Mouse (Mus musculus) midbrain, embryonic 11.5 days (tissue): Measurements from ENCODE around the gene Fbxo4. TPM values are rescaled to one million over a fixed set of nuclear protein-coding genes. Genes with fewer than 3 reads are reported as not detected.

Source experiments
- ATAC-seq: fragments of 200-750 bp; cut with Nextera tagmentation; 2 replicates; pipeline ENCODE4 v1.8.0; 2017; ENCODE audit warnings: moderate TSS enrichment, moderate library complexity; ENCODE audit not compliant: low FRiP score
- DNase-seq: peaks from one replicate; pipeline ENCODE4 v3.0.0; 2015; ENCODE audit warnings: low spot score; ENCODE audit errors: missing footprints
- H3K27ac ChIP-seq: fragments of 300-500 bp; sonication (generic); 2 replicates; pipeline ENCODE4 v1.5.1; 2014; ENCODE audit warnings: low read depth, low read length
- H3K27me3 ChIP-seq: fragments of 300-500 bp; sonication (generic); 2 replicates; pipeline ENCODE4 v1.6.1; 2014; ENCODE audit warnings: mild to moderate bottlenecking, low read length, moderate library complexity, mixed read lengths; ENCODE audit not compliant: control insufficient read depth, insufficient read depth
- H3K36me3 ChIP-seq: fragments of 300-500 bp; sonication (generic); 2 replicates; pipeline ENCODE4 v1.6.1; 2014; ENCODE audit warnings: mild to moderate bottlenecking, low read length, moderate library complexity, mixed read lengths; ENCODE audit not compliant: control insufficient read depth, insufficient read depth
- H3K4me1 ChIP-seq: fragments of 300-500 bp; sonication (generic); 2 replicates; pipeline ENCODE4 v1.6.1; 2014; ENCODE audit warnings: low read length; ENCODE audit not compliant: control insufficient read depth, insufficient read depth
- H3K4me2 ChIP-seq: fragments of 300-500 bp; sonication (generic); 2 replicates; pipeline ENCODE4 v1.6.1; 2014; ENCODE audit warnings: mild to moderate bottlenecking, moderate library complexity
- H3K4me3 ChIP-seq: fragments of 300-500 bp; sonication (generic); 2 replicates; pipeline ENCODE4 v1.5.1; 2014; ENCODE audit warnings: low read depth, low read length
- H3K9ac ChIP-seq: fragments of 300-500 bp; sonication (generic); 2 replicates; pipeline ENCODE4 v1.6.1; 2014; ENCODE audit warnings: low read length
- H3K9me3 ChIP-seq: fragments of 300-500 bp; sonication (generic); 2 replicates; pipeline ENCODE4 v1.6.1; 2016; ENCODE audit warnings: low read length; ENCODE audit not compliant: control insufficient read depth
- WGBS: fragments of 180-500 bp; shearing (Covaris S2); extraction: QIAGEN DNeasy Blood & Tissue Kit; methylation state at CpG from one replicate; pipeline ENCODE4 v1.1.7; 2014; 5-methylcytosine and 5-hydroxymethylcytosine counted together
- polyA plus RNA-seq: library from polyadenylated mRNA; unstranded; fragments of >200 nt; fragmentation: Nextera tagmentation; extraction: Ambion mirVana; gene quantifications from 2 replicates; pipeline ENCODE4 v1.2.1, GENCODE M21; 2014

Gene Fbxo4
- polyA plus RNA-seq, 1 experiment from 2014 or later, result 5.6 TPM

DNA sequence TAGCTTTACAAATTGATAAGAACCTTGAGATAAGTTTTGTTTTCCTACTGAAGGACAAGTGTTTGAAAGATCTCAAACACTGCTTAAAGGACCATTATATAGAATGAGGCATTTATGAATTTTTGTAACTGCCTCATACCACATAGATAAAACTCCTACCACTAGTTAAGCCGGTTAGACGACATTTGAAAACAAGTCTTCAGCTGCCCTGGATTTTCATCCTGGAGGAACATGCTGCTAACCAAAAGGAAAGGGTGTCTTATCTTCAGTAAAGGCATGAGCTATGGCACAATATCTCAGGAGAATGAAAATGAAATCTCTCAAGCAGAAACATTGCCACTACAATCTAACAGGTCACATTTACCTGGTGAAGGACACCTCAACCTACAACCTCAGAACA, 44.4 kb upstream of the Fbxo4 start:
- DNase-seq (no peak), ATAC-seq (no peak)
- Histone ChIP-seq H3K36me3 (no peaks in the 10 kb centered on the region), H3K27me3 (peaks cover 3% of the 10 kb centered on the region), H3K9ac (no peak overlapping the region), H3K9me3 (no peaks in the 10 kb centered on the region), H3K4me1 (peaks cover 5% of the 10 kb centered on the region), H3K4me2 (no peak overlapping the region), H3K4me3 (no peak overlapping the region), H3K27ac (no peak overlapping the region)
- 96% methylated on average over 2 of the region's 2 CpGs for WGBS

DNA sequence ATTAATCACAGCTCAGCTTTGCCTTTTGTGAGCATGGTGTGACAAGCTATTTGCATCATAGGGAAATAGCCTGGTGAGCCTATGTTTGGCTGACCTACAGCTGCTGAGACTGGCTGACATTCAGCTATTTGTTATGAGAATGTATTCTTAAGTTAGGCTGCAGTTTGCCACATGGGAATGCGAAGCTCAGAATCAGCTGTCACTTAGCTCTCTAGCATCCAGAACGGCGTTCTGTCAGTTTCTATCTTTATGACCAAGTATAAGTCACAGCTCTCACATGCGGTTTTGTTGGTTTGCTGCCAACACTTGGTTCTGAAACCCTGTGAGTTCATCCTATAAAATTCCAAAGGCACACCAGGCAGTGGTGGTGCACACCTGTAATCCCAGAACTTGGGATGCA, 41.3 kb upstream of the Fbxo4 start:
- DNase-seq, result no peak
- WGBS, result 84% methylated on average over 4 of the region's 4 CpGs
- ATAC-seq, result no peak

DNA sequence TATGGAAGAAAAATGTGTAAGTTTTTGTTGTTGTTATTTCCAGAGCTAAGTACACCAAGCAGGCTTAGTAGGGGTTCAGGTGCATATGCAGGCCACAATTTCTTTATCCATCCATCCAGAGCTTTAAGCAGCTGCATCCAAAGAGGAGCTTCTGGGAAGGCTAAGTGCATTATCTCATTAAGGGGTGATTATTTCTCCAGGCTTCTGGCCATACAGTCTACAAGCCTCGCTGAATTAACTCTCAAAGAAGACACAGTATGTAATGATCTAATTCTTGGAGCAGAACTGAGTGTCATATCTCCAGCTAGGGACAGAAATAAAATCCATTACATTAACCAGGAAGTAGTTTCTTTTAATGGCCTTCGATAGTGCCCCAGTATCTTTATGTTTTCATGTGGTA, 34.5 kb upstream of the Fbxo4 start:
- Histone ChIP-seq H3K36me3 (no peaks in the 10 kb centered on the region), H3K9me3 (no peaks in the 10 kb centered on the region), H3K4me2 (no peak overlapping the region), H3K4me3 (no peak overlapping the region), H3K27me3 (no peaks in the 10 kb centered on the region), H3K27ac (no peak overlapping the region), H3K4me1 (no peaks in the 10 kb centered on the region), H3K9ac (no peak overlapping the region)
- WGBS, result 75% methylated on average over 2 of the region's 2 CpGs
- no peak for ATAC-seq
- DNase-seq, result no peak

More for the DNA sequence above, 41.3 kb upstream of the Fbxo4 start:
- H3K4me2 ChIP-seq, result no peak overlapping the region
- H3K36me3 ChIP-seq, result no peaks in the 10 kb centered on the region
- H3K27ac ChIP-seq, result no peak overlapping the region
- no peaks in the 10 kb centered on the region for H3K9me3 ChIP-seq
- H3K9ac ChIP-seq, result no peak overlapping the region
- peaks cover 3% of the 10 kb centered on the region for H3K27me3 ChIP-seq
- H3K4me3 ChIP-seq, result no peak overlapping the region
- H3K4me1 ChIP-seq, result peaks cover 2% of the 10 kb centered on the region; the same call in 1 of the 2 replicates

DNA sequence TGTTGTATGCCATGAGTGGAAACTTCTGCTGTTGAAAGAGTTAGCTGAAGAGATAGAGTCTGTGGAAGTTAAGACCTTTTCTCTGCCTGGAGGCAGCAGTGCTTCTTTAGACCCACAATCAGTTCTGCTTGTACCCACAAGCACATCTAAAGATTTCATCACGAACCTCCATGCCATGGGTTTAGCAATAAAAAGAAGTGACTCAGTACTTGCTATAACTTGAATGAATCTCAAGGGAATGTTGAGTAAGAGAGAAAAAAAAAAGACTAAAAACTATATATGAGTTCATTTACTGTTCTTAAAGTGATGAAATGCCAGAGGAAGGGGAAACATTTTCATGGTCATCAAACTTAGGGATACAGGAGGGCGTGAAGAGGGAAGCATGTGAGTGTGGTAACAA, 21.2 kb upstream of the Fbxo4 start:
- H3K27ac ChIP-seq, result no peak overlapping the region
- no peaks in the 10 kb centered on the region for H3K27me3 ChIP-seq
- no peak for DNase-seq
- no peak overlapping the region for H3K4me3 ChIP-seq
- H3K9ac ChIP-seq, result no peak overlapping the region
- H3K4me2 ChIP-seq, result no peak overlapping the region
- no peaks in the 10 kb centered on the region for H3K36me3 ChIP-seq
- no peaks in the 10 kb centered on the region for H3K9me3 ChIP-seq
- no peaks in the 10 kb centered on the region; the same call in 1 of the 2 replicates for H3K4me1 ChIP-seq
- no peak for ATAC-seq
- WGBS, result 87% methylated on average over 2 of the region's 2 CpGs

DNA sequence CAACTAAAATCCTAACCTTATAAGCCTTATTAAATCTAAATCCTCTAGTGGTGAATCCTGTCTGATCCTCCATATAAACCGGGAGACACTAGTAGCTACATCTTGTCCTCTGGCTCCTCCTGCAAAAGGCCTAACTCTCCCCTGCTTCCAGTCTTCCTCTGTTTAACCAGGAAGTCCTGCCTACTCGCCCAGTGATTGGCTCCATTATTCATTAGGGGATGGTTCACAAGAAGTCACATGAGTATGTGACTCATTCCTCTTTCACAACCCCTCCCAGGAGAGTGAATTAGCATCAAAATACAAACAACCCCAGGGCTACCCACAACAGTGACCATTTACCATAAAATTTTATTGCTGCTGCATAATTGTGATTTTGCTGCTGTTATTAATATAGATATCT, 19.8 kb upstream of the Fbxo4 start:
- no peak overlapping the region for H3K9ac ChIP-seq
- no peaks in the 10 kb centered on the region for H3K36me3 ChIP-seq
- no peak overlapping the region for H3K4me2 ChIP-seq
- peaks cover 4% of the 10 kb centered on the region for H3K4me1 ChIP-seq
- WGBS, result 74% methylated on average over 2 of the region's 2 CpGs
- H3K4me3 ChIP-seq, result no peak overlapping the region
- DNase-seq (no peak), ATAC-seq (no peak)
- H3K27ac ChIP-seq, result no peak overlapping the region
- no peaks in the 10 kb centered on the region for H3K9me3 ChIP-seq
- no peaks in the 10 kb centered on the region for H3K27me3 ChIP-seq

DNA sequence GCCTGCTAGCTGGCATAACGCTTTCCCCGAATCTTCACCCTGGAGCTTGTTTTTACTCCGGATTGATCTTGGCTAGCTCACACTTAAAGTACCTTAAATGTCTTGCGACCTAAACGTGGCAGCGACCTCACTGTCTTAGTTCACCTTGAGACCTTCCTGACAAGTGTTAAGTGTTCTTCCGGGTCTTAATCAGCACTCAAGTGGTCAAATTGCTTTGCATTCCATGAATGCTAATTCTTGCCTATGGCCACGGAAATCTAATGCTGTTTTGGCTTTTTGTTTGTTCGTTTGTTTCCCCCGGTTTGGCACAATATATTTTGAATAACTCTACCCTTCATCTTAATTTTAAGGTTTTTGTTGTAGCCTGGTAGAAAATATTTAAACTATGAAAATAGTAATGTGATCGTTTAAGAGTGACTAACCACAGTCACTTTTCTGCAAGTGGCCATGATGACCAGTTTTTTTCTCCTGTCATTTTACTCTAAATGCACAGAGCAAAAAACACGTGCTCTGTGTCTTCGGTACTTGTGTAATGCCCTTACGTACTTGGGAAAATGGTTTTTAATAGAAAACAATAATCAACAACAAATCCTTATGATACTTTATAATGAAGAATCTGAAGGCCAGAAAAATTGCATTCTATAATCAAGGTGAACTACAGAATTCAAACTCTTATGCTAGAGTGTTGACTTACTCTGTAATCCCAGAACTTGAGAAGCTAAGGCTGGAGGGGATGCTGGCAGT, 17.1 kb upstream of the Fbxo4 start:
- Histone ChIP-seq H3K9ac (peak overlapping the region; percentile 55), H3K27me3 (no peaks in the 10 kb centered on the region), H3K4me2 (peak overlapping the region; percentile 56), H3K27ac (peak overlapping the region; percentile 50), H3K36me3 (peaks cover 3% of the 10 kb centered on the region), H3K4me1 (peaks cover 4% of the 10 kb centered on the region), H3K9me3 (no peaks in the 10 kb centered on the region), H3K4me3 (peak overlapping the region; percentile 59)
- ATAC-seq (no peak), DNase-seq (no peak)
- WGBS, result 24% methylated on average over 14 of the region's 14 CpGs

DNA sequence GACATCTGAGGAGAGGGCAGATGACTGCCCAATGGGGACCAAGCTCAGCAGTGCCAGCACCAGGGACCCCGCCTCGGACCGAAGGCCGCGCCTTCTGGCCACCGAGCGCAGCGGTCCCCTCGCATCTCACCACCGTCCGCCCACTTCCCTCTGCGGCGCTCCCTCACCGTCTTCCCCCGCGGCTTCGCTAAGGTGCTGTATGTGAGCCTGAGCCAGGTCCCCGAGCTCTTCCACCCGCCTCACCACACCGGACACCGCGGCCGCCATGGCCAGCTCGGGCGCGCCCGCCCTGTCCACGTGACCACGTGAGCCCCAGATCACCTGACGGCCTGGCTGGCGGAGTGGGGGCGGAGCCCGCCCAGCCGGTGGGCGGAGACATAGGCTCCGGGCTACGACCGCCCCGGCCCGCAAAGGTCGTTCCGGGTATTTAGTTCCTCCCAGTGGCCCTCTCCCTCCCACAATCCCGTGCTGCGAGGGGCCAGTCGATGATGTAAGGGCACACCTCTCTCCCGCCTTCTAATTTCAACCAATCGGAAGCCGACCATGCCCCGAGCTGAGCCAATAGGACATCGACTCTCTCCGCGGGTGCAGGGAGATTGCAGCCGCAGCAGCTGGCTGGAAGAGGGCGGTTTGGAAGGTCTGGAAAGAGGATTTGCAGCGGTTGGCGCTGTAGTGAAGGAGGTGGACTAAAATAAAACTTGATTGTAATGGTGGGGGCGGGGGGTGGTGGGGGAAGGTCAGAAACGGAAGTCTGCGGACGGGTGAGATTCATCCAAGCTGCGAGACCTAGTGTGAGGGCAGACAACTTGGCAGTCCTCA, 16.3 kb upstream of the Fbxo4 start, which contains the start of gene AW549877:
AW549877 (minus strand) TSS at position 297 of the 819 bp plus-strand sequence.
- ATAC-seq, result peak; percentile 99
- WGBS, result under 1% methylated on average over 61 of the region's 61 CpGs
- Histone ChIP-seq H3K4me1 (peaks cover 4% of the 10 kb centered on the region), H3K4me3 (peak within 1 kb of the TSS; percentile 59), H3K4me2 (peak within 1 kb of the TSS; percentile 56), H3K36me3 (peaks cover 5% of the 10 kb centered on the region), H3K27ac (peak within 1 kb of the TSS; percentile 76), H3K9me3 (no peaks in the 10 kb centered on the region), H3K27me3 (no peaks in the 10 kb centered on the region), H3K9ac (peak within 1 kb of the TSS; percentile 82)
- DNase-seq, result peak; percentile 99

DNA sequence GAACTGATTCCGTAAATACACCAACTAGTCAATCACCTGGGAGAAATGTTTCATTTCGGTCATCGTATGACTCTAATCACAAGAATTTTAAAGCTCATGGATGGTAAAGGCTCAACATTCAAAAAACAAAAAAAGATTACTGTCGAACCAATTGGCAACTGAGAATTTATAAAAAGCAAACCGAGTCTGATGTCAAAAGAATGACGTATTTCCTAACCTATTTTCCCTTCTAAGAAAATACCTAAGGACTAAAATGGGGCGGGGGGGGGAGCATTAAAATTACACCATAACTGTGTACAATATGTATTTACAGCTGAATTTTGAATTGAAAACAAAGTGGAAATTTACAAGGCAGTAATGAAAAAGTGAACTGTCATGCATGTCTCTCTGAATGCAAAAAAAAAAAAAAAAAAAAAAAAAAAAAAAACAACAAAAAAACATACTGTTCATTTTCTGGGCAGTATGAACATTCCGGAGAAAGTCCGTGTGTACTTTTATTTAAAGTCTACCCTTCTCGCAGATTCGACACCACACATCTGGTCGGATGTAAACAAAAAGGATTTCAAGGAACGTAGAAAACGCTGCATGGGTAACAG, 15.6 kb upstream of the Fbxo4 start:
- DNase-seq, result no peak

DNA sequence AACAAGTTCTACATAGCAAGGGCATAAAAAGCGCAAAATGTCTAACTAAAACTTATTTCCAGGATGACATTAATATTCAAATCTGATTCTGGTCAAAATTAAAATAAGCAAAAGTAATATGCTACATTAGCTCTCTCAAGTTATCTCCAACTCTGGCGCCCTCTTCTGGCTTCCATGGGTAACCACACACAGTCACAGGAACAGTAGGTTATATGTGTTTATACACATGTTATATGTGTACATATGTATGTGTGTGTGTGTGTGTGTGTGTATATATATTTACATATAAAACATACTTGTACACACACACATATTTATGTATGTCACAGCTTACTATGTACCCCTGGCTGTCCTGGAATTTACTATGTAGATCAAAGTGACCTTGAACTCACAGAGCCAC, 8.6 kb upstream of the Fbxo4 start:
- Histone ChIP-seq H3K36me3 (peaks cover 10% of the 10 kb centered on the region), H3K4me1 (no peaks in the 10 kb centered on the region), H3K4me3 (no peak overlapping the region), H3K9ac (no peak overlapping the region), H3K27ac (no peak overlapping the region), H3K27me3 (no peaks in the 10 kb centered on the region), H3K4me2 (no peak overlapping the region), H3K9me3 (no peaks in the 10 kb centered on the region)
- WGBS, result 65% methylated on average over 2 of the region's 2 CpGs
- DNase-seq (peak; percentile 82), ATAC-seq (no peak)

More for the DNA sequence above, 15.6 kb upstream of the Fbxo4 start:
- Histone ChIP-seq H3K27me3 (no peaks in the 10 kb centered on the region), H3K4me1 (peaks cover 4% of the 10 kb centered on the region), H3K4me2 (peak overlapping the region; percentile 47), H3K4me3 (peak overlapping the region; percentile 59), H3K27ac (peak overlapping the region; percentile 76), H3K9me3 (no peaks in the 10 kb centered on the region), H3K9ac (peak overlapping the region; percentile 82), H3K36me3 (peaks cover 5% of the 10 kb centered on the region)
- no peak for ATAC-seq
- 30% methylated on average over 14 of the region's 14 CpGs for WGBS
